Mouse (Mus musculus) T-helper 17 cell (primary cell): ENCODE measurements at regions not wholly inside any gene's neighbourhood (a gene's known extent, or its start where the extent isn't known, plus 50 kb on each side); places are given as distances from the start of the nearest gene placed in this dataset.

ENCODE experiments used
- in situ Hi-C, 2 experiments: fragments of 300-600 bp; cut with MboI, MseI; formaldehyde crosslinking; loops; 1 replicate in 1 of 2; 2 replicates in 1 of 2; pipeline ENCODE4 v1.15.1; 2025; ENCODE audit warnings: high pct_unique_total_duplicates in 2 of 2

DNA sequence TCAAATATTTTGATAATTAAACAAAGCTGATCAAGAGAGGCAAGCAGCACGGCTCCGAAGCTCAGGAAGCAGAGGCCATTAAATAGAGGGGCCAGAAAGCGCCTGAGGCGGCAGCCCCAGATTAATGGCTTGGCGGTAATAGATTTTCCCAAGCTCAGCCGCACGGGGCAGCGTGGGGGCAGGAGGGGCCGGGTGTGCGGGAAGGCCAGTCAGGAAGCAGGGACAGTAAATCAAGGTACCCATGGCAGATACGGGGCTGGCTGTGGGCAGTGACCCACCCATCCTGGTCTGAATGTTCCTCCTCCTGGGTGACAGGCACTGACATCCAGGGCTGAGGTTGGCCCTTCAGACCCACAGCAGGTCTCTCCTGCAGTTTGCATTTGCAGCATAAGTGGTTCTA is 55.9 kb upstream of the Ttc34 start:
- in situ Hi-C loops = loop anchor here in 1 of 2 experiments (5.0 kb wide), 1 partner anchor 41 kb away; no protein-coding TSS in a partner anchor

DNA sequence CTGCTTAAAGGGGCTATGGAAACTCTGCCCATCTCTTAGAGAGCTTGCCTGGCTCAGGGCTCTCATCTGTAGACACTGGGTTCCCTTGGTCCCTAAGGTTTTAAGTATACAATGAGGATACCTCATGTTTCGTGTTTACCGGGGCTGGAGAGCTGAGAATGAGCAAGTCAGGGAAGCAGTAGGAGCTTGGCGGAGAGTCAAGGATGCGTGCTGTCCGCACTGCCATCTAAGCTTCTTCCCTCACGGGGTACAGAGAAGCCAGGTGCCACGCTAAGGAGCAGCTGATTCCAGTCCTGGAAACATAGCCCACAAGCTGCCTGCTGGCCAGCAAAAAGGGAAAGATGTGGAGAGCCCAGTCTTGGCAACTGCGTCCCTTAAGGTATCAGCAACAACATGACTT is 55.0 kb upstream of the Ttc34 start:
- in situ Hi-C loops = loop anchor here in 1 of 2 experiments (5.0 kb wide), 1 partner anchor 40 kb away; no protein-coding TSS in a partner anchor

DNA sequence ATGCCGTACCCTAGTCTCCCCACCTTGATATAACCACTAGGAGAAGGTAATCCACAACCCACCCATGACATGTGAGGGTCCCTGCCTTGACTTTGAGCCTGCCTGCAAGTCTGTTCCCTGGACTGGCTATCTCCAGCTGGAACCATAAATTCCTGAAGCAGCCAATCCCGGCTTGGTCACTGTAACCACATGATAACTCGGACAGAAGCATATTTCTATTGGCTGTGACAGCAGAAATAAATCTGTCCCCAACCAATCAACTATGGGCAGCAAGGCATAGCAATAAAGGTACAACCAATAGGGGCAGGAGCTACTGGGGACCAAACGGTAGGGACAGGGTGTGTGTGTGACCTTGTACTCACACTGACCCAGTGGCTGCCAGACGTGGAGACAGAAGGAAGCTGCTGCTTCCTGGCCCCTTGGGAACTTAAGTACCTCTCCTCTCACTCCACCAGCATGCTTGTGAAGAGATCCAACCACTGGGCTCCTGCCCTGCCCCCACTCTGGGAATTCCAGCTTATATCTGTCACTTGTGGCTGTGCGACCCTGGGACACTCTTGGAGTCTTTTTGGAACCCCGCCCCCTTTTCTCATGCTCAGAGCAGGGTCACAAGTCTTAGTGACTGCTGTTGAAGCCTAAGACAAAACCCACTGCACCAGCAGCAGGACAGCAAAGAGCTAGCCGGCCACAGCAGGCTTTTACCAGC is 51.8 kb upstream of the Ttc34 start:
- in situ Hi-C loops = no loop called here

DNA sequence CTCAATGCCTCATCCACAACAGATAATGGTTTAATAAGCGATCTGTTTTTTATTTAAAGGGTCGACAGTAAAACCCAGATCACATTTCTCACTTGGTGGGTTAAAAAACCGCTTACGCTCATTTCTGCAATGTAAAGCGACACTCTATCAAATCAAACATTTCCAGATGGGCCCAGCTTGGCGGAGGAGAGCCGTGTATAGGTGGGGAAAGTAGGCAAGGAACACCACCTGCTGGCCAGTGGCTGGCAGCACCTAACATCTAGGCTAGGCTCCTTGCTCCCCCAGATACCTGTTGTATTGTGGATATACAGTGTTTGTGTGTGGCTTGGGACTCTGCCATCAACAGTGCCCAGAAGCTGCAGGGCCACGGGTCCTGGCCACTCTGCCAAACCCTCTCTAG is 50.1 kb upstream of the Ttc34 start:
- in situ Hi-C loops = no loop called here
